Mouse (Mus musculus) liver, embryonic 15.5 days (tissue): ENCODE data around the gene Eif4e1b. TPM values are rescaled to one million over a fixed set of nuclear protein-coding genes. Genes with fewer than 3 reads are reported as not detected.

ENCODE experiments used
- ATAC-seq: fragments of 200-750 bp; cut with Nextera tagmentation; 2 replicates; pipeline ENCODE4 v1.8.0; 2017; ENCODE audit warnings: moderate number of reproducible peaks, mild to moderate bottlenecking, moderate library complexity; ENCODE audit not compliant: insufficient read depth
- H3K27ac ChIP-seq: fragments of 300-500 bp; sonication (generic); replicated peaks from 2 replicates; pipeline ENCODE4 v1.5.1; 2015; ENCODE audit warnings: mild to moderate bottlenecking, inconsistent platforms
- H3K27me3 ChIP-seq: fragments of 300-500 bp; sonication (generic); 2 replicates; pipeline ENCODE4 v1.6.1; 2015; ENCODE audit warnings: mild to moderate bottlenecking, inconsistent platforms
- H3K36me3 ChIP-seq: fragments of 300-500 bp; sonication (generic); replicated peaks from 2 replicates; pipeline ENCODE4 v1.6.1; 2015; ENCODE audit warnings: moderate library complexity, mild to moderate bottlenecking, inconsistent platforms
- H3K4me1 ChIP-seq: fragments of 300-500 bp; sonication (generic); replicated peaks from 2 replicates; pipeline ENCODE4 v1.6.1; 2015; ENCODE audit warnings: inconsistent platforms
- H3K4me2 ChIP-seq: fragments of 300-500 bp; sonication (generic); 2 replicates; pipeline ENCODE4 v1.6.1; 2015; ENCODE audit warnings: moderate library complexity, mild to moderate bottlenecking, inconsistent platforms
- H3K4me3 ChIP-seq: fragments of 300-500 bp; sonication (generic); replicated peaks from 2 replicates; pipeline ENCODE4 v1.5.1; 2015; ENCODE audit warnings: mild to moderate bottlenecking, inconsistent platforms
- H3K9ac ChIP-seq: fragments of 300-500 bp; sonication (generic); 2 replicates; pipeline ENCODE4 v1.6.1; 2015; ENCODE audit warnings: moderate library complexity, mild to moderate bottlenecking, inconsistent platforms
- H3K9me3 ChIP-seq: fragments of 300-500 bp; sonication (generic); replicated peaks from 2 replicates; pipeline ENCODE4 v1.6.1; 2016; ENCODE audit warnings: inconsistent platforms
- WGBS: fragments of 180-500 bp; shearing (Covaris S2); methylation state at CpG from one replicate; pipeline ENCODE4 v1.1.7; 2015; ENCODE audit warnings: mixed read lengths; ENCODE audit not compliant: insufficient replicate concordance; 5-methylcytosine and 5-hydroxymethylcytosine counted together
- polyA plus RNA-seq: library from polyadenylated mRNA; unstranded; fragments of >200 nt; fragmentation: Nextera tagmentation; extraction: Ambion mirVana; gene quantifications from 2 replicates; pipeline ENCODE4 v1.2.1, GENCODE M21; 2015

Gene Eif4e1b
- polyA plus RNA-seq, 1 experiment from 2014 or later: not detected

- WGBS: 2% methylated on average over 38 of the region's 38 CpGs
- Histone ChIP-seq H3K4me3 (peak overlapping the region; percentile 51), H3K9me3 (no peaks in the 10 kb centered on the region), H3K27ac (no peak overlapping the region), H3K9ac (0 out of 2 replicates have a peak overlapping the region, but pooled peaks have one; percentile 15), H3K27me3 (peaks cover 53% of the 10 kb centered on the region), H3K36me3 (no peaks in the 10 kb centered on the region), H3K4me2 (peak overlapping the region; percentile 77), H3K4me1 (peaks cover 12% of the 10 kb centered on the region)
- peak; percentile 10; the same call in 1 of the 2 replicates for ATAC-seq
Measured at GRCm38 (mm10) chr13:54789561-54790397, 6.0 kb downstream of the Eif4e1b start.

GRCm38 (mm10) chr13:54792259-54793230, 8.7 kb downstream of the Eif4e1b start:
- Histone ChIP-seq H3K36me3 (no peaks in the 10 kb centered on the region), H3K9ac (no peak overlapping the region), H3K4me3 (no peak overlapping the region), H3K4me1 (peaks cover 12% of the 10 kb centered on the region), H3K27ac (no peak overlapping the region), H3K9me3 (no peaks in the 10 kb centered on the region), H3K27me3 (peaks cover 63% of the 10 kb centered on the region), H3K4me2 (no peak overlapping the region)
- WGBS: 18% methylated on average over 21 of the region's 21 CpGs
- no peak for ATAC-seq

DNA sequence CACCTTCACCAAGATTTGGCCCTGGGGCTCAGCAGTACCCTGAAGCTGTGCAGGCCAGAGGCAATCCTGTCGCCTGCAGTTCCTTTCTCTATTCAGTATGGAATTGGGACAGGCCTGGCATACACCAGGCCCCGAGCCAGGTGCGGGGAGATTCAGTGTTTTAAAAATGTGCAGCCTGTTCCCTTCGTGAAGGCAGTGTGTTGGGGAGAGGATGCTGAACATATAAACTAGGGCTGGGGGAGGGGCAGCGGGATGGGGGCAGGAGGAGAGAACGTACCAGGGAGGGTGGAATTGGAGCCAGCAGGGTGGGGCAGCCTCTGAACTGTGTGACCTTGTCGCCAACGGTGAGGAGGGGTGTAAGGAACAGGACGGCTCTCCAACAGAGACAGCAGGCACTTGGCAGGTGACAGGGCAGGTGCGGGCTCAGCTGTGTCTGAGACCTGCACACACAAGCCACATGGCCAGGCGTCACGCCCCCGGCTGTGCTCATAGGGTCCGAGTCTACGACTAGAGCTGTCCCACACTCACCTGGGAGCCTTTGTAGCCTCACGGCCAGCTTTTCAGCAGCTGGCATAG, 10.3 kb downstream of the Eif4e1b start:
- no peak for ATAC-seq
- H3K36me3 ChIP-seq: no peaks in the 10 kb centered on the region
- no peak overlapping the region for H3K9ac ChIP-seq
- H3K27ac ChIP-seq: no peak overlapping the region
- H3K9me3 ChIP-seq: no peaks in the 10 kb centered on the region
- H3K4me3 ChIP-seq: no peak overlapping the region
- 62% methylated on average over 16 of the region's 16 CpGs for WGBS
- H3K27me3 ChIP-seq: peaks cover 54% of the 10 kb centered on the region
- H3K4me2 ChIP-seq: no peak overlapping the region
- H3K4me1 ChIP-seq: peaks cover 8% of the 10 kb centered on the region

GRCm38 (mm10) chr13:54794843-54795242, 11.0 kb downstream of the Eif4e1b start:
- ATAC-seq: no peak

GRCm38 (mm10) chr13:54797356-54797755, 13.6 kb downstream of the Eif4e1b start:
- H3K27me3 ChIP-seq: peaks cover 21% of the 10 kb centered on the region
- 36% methylated on average over 4 of the region's 4 CpGs for WGBS
- H3K4me1 ChIP-seq: no peaks in the 10 kb centered on the region
- no peak overlapping the region for H3K27ac ChIP-seq
- H3K4me3 ChIP-seq: no peak overlapping the region
- ATAC-seq: no peak
- no peak overlapping the region for H3K9ac ChIP-seq
- no peaks in the 10 kb centered on the region for H3K36me3 ChIP-seq
- no peak overlapping the region for H3K4me2 ChIP-seq
- H3K9me3 ChIP-seq: no peaks in the 10 kb centered on the region

More at GRCm38 (mm10) chr13:54794843-54795242, 11.0 kb downstream of the Eif4e1b start:
- H3K27me3 ChIP-seq: peaks cover 46% of the 10 kb centered on the region
- H3K27ac ChIP-seq: no peak overlapping the region
- H3K9ac ChIP-seq: no peak overlapping the region
- no peaks in the 10 kb centered on the region for H3K9me3 ChIP-seq
- no peak overlapping the region for H3K4me2 ChIP-seq
- peaks cover under 1% of the 10 kb centered on the region for H3K4me1 ChIP-seq
- no peak overlapping the region for H3K4me3 ChIP-seq
- H3K36me3 ChIP-seq: no peaks in the 10 kb centered on the region
- WGBS: 48% methylated on average over 5 of the region's 5 CpGs

DNA sequence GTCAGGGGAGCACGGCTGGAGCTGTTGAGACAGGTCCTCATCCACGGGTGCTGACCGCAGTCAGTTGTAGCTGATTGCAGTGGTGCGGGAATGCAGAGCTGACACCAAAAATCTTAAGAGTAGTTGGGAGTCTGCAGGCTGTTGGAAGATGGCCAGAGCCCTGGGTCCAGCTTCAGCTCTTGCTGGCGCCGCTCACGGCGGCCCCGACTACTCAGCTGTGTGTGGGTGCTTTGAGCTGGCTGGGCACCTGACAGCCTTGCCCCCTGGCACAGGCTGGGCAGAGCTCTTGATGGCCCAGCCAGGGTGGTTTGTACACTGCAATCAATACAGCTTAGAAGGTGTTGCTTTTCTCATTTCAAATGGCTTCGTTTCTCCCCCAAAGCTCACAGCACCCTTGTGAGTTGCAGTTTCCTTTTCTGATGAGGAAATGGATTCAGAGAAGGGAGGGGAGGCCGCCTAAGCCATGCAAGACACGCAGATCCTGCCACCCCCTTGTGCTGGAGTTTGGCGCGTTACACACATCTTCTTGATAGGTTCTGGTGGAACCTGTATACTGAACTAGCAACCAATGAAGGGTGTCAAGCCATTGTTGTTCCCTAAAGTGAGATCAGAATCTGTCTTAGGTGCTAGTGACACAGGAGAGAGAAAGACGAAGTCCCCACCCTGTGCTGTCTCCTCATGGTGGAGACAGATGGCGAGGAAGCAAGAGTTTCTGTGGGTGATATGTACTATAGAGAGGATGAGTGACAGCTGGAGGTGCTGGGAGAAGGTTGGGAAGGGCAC, 14.3 kb downstream of the Eif4e1b start:
- no peak overlapping the region for H3K4me3 ChIP-seq
- H3K4me2 ChIP-seq: no peak overlapping the region

DNA sequence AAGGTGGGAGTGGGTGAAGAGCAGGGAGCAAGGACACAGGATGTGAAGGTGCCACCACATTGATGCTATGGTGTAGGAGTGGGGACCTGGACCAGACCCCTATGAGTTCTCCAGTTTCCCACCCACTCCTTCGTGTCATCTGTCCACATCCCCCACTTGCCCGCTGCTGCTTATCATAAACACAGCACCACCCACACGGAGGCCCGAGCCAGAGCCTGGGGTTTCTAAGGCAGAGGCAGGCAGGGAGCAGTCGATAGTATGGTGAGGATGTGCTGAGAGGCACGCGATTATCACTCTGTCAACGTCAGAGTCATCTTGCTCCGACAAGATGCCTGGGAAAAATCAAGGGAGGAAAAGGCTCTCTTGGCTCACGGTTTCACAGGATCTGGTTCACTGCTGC, 14.9 kb downstream of the Eif4e1b start:
- Histone ChIP-seq H3K27me3 (peaks cover 10% of the 10 kb centered on the region; the same call in 1 of the 2 replicates), H3K27ac (no peak overlapping the region), H3K9ac (no peak overlapping the region), H3K4me1 (no peaks in the 10 kb centered on the region), H3K4me3 (no peak overlapping the region), H3K4me2 (no peak overlapping the region), H3K36me3 (no peaks in the 10 kb centered on the region), H3K9me3 (no peaks in the 10 kb centered on the region)
- ATAC-seq: no peak
- WGBS: 49% methylated on average over 10 of the region's 10 CpGs

More for the DNA sequence above, 14.3 kb downstream of the Eif4e1b start:
- peaks cover 14% of the 10 kb centered on the region; the same call in 1 of the 2 replicates for H3K27me3 ChIP-seq
- WGBS: 61% methylated on average over 16 of the region's 16 CpGs
- H3K4me1 ChIP-seq: no peaks in the 10 kb centered on the region
- no peak overlapping the region for H3K9ac ChIP-seq
- H3K9me3 ChIP-seq: no peaks in the 10 kb centered on the region
- no peak for ATAC-seq
- no peak overlapping the region for H3K27ac ChIP-seq
- no peaks in the 10 kb centered on the region for H3K36me3 ChIP-seq

DNA sequence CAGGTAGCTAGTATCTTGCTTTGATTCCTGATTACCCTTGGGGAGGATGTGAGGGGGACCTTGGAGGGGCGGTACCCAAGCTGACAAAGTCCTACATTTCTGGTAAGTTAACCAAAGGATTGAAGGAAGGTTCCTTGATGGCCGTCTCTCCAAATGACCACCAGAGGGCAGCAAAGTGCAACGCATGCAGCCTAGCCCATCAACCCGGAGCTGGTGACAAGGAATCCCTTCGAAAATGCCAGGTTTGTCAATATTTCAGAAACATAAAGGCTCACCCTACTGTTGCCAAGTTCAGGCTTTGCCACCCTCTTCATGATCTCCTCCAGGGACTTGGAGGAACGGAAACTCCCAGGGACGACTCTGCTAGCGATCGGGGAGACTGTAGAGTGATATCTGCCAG, 15.9 kb downstream of the Eif4e1b start:
- Histone ChIP-seq H3K9me3 (no peaks in the 10 kb centered on the region), H3K36me3 (no peaks in the 10 kb centered on the region), H3K27me3 (peaks cover 13% of the 10 kb centered on the region), H3K9ac (no peak overlapping the region), H3K4me2 (no peak overlapping the region), H3K27ac (no peak overlapping the region), H3K4me1 (no peaks in the 10 kb centered on the region), H3K4me3 (no peak overlapping the region)
- no peak for ATAC-seq
- 20% methylated on average over 9 of the region's 9 CpGs for WGBS

DNA sequence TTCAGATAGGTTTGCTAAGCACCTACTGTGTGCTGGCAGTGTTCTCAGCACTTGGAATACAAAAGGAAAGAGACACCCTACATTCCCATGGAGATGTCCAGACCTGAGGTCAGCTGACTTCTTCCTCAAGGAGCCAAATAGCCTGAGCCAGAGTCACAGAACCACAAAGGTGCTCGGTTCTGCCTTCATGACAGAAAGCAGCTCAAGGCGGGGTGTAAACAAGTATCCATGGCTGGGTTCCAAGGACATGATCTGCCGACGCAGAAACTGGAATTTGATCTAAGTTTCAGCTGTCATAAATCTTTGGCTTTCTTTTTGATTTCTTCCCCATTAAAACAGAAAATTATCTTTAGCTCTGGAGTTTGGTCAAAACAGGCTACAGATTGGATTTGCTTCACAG, 16.4 kb downstream of the Eif4e1b start:
- no peaks in the 10 kb centered on the region for H3K36me3 ChIP-seq
- H3K4me3 ChIP-seq: no peak overlapping the region
- H3K4me1 ChIP-seq: no peaks in the 10 kb centered on the region
- H3K27me3 ChIP-seq: peaks cover 17% of the 10 kb centered on the region
- no peak overlapping the region for H3K27ac ChIP-seq
- WGBS: 67% methylated on average over 4 of the region's 4 CpGs
- no peak overlapping the region for H3K4me2 ChIP-seq
- ATAC-seq: no peak
- H3K9ac ChIP-seq: no peak overlapping the region
- H3K9me3 ChIP-seq: no peaks in the 10 kb centered on the region

DNA sequence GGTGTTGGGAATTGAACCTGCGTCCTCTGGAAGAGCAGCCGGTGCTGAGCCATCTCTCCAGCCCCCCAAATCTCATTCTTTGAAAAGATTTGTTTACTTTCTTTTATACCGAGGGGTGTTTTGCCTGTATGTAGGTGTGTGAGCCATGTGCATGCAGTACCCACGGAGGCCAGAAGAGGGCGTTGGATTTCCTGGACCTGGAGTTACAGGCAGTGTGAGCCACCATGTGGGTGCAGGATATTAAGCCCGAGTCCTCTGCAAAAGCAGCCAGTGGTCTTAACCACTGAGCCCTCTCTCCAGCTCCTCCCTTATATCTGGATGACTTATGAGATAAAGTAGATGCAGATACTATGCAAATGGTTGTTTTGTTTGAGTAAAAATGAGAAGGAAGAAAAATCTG, 19.2 kb downstream of the Eif4e1b start:
- no peak for ATAC-seq
- Histone ChIP-seq H3K9ac (no peak overlapping the region), H3K4me3 (no peak overlapping the region), H3K27ac (no peak overlapping the region), H3K4me2 (no peak overlapping the region), H3K27me3 (peaks cover 21% of the 10 kb centered on the region), H3K4me1 (no peaks in the 10 kb centered on the region), H3K9me3 (no peaks in the 10 kb centered on the region), H3K36me3 (no peaks in the 10 kb centered on the region)
- 48% methylated on average over 6 of the region's 6 CpGs for WGBS
